Mouse (Mus musculus): ENCODE measurements at regions not wholly inside any gene's neighbourhood (a gene's known extent, or its start where the extent isn't known, plus 50 kb on each side); places are given as distances from the start of the nearest gene placed in this dataset.
A peak's percentile ranks its signal among the peaks of the same experiment; 100 is the strongest.

GRCm38 (mm10) chr7:54458386-54458785 is 376.9 kb upstream of the Luzp2 start:
- DNase-seq (ENCODE audit: low spot score in 2 of 2): peak in 1 of 2 experiments; percentile 1

DNA sequence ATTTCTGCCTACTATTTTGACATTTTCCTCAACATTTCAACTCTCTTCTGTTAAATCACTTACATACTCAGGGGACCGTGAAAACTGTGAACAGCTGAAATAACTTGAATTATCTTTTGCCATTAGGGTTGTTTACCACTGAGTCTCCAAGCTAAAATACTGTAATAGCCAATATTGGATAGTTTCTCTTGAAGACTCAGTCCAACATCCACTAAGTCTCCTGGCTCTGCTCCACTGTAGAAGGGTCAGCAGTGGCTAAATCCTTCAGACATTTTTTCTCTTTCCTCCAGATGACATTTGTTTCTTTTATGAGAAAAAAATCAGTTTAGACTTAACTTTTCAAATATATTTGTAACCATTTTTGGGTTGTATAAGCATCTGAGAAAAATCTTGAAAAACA is 344.0 kb upstream of the Luzp2 start:
- DNase-seq (ENCODE audit: low spot score in 2 of 2): no peak

DNA sequence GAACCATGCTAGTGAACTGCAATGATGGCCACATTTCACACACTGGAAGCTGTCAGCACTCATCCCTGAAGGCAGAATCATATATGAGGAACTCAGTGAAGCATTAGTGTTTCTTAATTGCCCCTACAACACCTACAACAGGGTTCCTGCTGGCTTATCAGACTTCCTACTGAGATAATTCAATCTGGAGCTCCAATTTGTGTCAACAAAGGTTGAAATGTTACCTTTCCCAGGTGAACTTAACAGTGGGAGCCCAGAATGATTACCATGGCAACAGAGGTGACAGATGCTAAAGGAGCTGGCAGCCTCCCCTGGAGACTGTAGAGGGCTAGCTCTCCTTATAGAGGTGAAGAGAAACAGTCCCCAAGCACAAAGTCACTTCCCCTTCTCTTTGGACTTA is 330.1 kb upstream of the Luzp2 start:
- no peak for DNase-seq (ENCODE audit: low spot score in 2 of 2)

- DNase-seq (ENCODE audit: low spot score in 2 of 2): no peak
Observed at GRCm38 (mm10) chr7:54507006-54507405, 328.3 kb upstream of the Luzp2 start.

- DNase-seq (ENCODE audit: low spot score in 2 of 2): no peak
Observed at GRCm38 (mm10) chr7:54535693-54536092, 299.6 kb upstream of the Luzp2 start.

- no peak for DNase-seq (ENCODE audit: low spot score in 2 of 2)
Observed at GRCm38 (mm10) chr7:54557436-54557835, 277.9 kb upstream of the Luzp2 start.

- DNase-seq (ENCODE audit: low spot score in 2 of 2): no peak
Observed at GRCm38 (mm10) chr7:54565569-54566179, 269.6 kb upstream of the Luzp2 start.

DNA sequence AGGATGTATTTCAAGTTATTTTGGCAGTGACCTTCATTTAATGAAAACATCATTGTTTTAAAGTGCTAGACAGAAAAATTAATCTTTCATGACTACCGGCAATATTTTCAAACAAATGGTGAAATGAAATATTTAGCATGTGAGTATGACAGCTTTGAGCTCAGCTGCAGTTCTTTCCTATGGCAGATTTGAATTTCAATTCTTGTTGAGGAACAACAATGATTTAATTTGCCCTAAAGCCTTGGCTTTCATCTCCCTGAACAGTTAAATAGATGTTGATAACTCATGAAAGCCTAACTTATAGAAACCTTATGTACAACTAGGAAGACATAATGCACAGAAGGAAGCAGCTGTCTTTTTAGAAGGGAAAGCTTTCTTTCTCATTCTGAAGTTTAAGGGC is 235.5 kb upstream of the Luzp2 start:
- DNase-seq (ENCODE audit: low spot score in 2 of 2): no peak

DNA sequence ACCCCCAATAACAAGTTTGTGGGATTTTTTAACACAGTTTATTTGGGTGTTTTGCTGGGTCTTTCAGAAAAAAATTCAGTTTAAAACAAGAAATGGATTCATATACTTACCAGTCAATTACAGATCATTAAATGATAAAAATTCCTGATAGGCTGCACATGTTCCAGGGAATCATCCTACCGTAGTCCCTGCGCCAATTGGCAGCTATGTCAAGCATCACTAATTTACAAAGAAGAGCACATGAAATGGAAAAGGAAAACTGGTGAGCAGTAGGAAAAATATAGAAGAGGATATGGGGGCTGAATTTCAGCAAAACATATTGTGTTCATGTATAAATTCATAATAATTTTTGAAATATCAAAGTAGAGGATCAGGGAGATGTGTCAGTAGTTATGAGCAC is 212.9 kb upstream of the Luzp2 start:
- DNase-seq (ENCODE audit: low spot score in 2 of 2): no peak

DNA sequence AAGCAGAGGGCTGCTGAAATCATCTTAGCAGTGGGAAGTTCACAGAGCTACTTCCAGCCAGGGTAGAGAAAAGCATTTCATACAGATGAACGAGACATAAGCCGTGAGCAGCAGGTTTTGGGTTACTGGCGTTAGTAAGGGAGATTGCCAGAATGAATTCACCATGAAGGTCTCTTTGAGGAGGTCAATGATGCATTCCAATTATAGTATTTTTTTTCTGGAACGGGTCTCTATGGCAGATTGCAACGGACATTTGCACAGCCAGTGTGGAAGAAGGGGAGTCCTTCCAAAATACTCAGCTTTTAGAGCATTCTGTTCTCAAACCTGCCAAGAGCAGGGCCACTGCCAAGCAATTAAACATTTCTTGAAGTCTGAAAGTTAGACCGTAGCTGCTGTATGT is 201.4 kb upstream of the Luzp2 start:
- no peak for DNase-seq (ENCODE audit: low spot score in 2 of 2)

DNA sequence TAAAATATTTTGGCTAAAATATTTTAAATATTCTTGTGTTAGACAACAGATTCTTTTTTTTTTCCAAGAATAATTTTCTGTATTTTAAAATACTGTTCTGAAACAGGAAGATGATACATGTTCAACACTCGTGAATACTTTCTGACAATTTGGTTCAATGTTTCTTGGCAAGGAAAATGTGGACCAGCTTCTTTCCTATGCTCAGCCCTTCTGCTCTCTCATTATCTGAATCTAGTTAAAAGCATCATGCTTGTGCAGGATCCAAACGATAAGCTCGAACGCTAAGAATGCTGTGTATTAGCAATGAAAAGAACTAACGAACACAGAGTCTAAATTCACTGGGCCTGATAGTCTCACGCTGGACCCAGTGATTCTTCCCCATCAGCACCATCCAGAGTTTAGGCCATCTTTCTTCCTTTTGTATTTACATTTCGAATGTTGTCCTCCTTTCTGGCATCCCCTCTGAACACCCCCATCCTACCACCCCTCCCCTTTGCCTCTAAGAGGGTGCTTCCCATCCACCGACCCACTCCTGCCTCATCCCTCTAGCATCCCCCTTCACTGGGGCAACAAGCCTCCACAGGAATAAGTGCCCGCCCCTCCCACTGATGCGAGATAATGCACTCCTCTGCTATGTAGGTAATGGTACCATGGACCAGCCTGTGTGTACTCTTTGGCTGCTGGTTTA is 200.8 kb upstream of the Luzp2 start:
- no peak for DNase-seq (ENCODE audit: low spot score in 2 of 2)

GRCm38 (mm10) chr7:54645314-54645713 is 190.0 kb upstream of the Luzp2 start:
- no peak for DNase-seq (ENCODE audit: low spot score in 2 of 2)

DNA sequence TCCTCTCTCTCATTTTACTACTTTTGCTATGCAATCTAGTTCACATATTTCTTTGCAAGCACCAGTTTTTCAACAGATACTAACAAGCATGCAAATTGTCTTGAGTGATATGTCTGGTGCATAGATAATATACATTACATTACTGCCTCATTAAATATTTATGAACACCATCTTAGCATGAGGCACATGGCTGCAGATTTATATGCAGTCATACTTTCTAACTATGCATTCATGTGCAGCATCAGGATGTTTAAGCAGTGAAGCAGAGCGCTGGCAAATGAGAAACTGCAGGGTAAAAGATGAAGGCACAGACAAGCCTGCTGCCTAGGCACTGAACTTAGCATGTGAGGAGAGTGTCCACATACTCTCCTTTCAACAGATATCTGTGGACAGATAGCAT is 186.3 kb upstream of the Luzp2 start:
- no peak for DNase-seq (ENCODE audit: low spot score in 2 of 2)
